Mouse (Mus musculus) MEL (cell line): Measurements from ENCODE around the gene AF067061.
"Not testable (repeated sequence)": the region's sequence is repeated elsewhere in the genome, so short reads cannot be mapped to it uniquely, and the experiment has no call there.

Experiments
- CTCF ChIP-seq, 3 experiments: IDR thresholded peaks in 2 of 3; conservative IDR thresholded peaks in 1 of 3; 2 replicates each; pipeline ENCODE4 v1.5.1; 2011 to 2012; ENCODE audit warnings: low read length in 3 of 3, low read depth in 2 of 3, mild to moderate bottlenecking in 2 of 3, improper control_type of control experiment in 1 of 3, inconsistent platforms in 1 of 3, mixed read lengths in 1 of 3, moderate library complexity in 1 of 3; ENCODE audit not compliant: control insufficient read depth in 1 of 3, insufficient read depth in 1 of 3, poor library complexity in 1 of 3, severe bottlenecking in 1 of 3
- EP300 ChIP-seq, 2 experiments: IDR thresholded peaks; 2 replicates each; pipeline ENCODE4 v1.6.1; 2011; ENCODE audit warnings: improper control_type of control experiment in 2 of 2, low read length in 2 of 2, low read depth in 1 of 2, mild to moderate bottlenecking in 1 of 2
- KAT2A ChIP-seq: conservative IDR thresholded peaks from 2 replicates; pipeline ENCODE4 v1.6.1; 2012; ENCODE audit warnings: low read depth, low read length, improper control_type of control experiment, inconsistent platforms
- MXI1 ChIP-seq: IDR thresholded peaks from 2 replicates; pipeline ENCODE4 v1.6.1; 2011; ENCODE audit warnings: mild to moderate bottlenecking, low read depth, low read length, improper control_type of control experiment
- POLR2A ChIP-seq, 2 experiments: IDR thresholded peaks; 2 replicates each; pipeline ENCODE4 v1.6.1; 2011 to 2012; ENCODE audit warnings: low read length in 2 of 2, mild to moderate bottlenecking in 2 of 2, control low read depth in 1 of 2, improper control_type of control experiment in 1 of 2, low read depth in 1 of 2, moderate library complexity in 1 of 2; ENCODE audit not compliant: control insufficient read depth in 1 of 2, insufficient read depth in 1 of 2, poor library complexity in 1 of 2
- RCOR1 ChIP-seq: IDR thresholded peaks from 2 replicates; pipeline ENCODE4 v1.6.1; 2012; ENCODE audit warnings: low read depth, mild to moderate bottlenecking, inconsistent platforms, low read length, improper control_type of control experiment
- TCF12 ChIP-seq: IDR thresholded peaks from 2 replicates; pipeline ENCODE4 v1.6.1; 2014; ENCODE audit warnings: low read depth, mild to moderate bottlenecking, inconsistent platforms, low read length, improper control_type of control experiment, moderate library complexity
- UBTF ChIP-seq: IDR thresholded peaks from 2 replicates; pipeline ENCODE4 v1.6.1; 2012; ENCODE audit warnings: low read depth, mild to moderate bottlenecking, inconsistent platforms, low read length, improper control_type of control experiment, moderate library complexity, borderline replicate concordance; ENCODE audit not compliant: insufficient read depth

DNA sequence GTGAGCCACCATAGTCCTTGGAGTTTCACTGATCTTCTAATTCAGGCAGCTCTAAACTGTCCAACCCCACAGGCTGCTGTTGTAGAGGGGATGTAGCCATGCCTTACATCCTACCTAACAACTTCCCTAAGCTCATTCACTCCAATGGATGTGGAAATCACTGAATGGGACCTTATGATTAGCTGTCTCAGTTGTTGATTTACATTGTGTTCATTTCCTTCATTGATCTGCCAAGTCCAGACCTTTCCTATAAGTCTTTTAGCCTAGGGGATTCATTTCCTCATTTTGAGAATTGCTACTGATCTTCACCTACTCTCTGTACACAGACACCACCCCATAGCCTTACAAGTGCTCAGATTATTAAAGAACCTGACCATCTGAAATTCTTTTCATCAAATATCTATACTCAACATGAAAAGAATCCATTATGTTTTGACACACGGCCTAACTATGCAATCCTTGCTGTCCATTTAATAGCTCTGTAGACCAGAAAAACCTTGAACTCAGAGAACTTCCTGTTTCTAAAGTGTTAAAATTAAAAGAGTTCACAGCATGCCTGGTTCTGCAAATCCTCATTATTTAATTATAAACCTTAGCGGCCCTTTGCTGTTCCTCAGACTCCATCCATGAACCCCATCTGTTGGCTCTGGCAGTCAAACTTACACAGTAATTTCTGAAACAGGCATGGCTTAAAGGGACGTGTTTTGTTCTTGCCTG lies 11.5 kb upstream of the AF067061 start:
- not testable (repeated sequence) for TF ChIP-seq KAT2A; EP300 (IDR thresholded peaks at IDR 0.05; ENCODE audit: low read depth in 1 of 2, low read length in 2 of 2); POLR2A (IDR thresholded peaks at IDR 0.05; ENCODE audit: control insufficient read depth in 1 of 2, insufficient read depth in 1 of 2, low read depth in 1 of 2, low read length in 2 of 2, poor library complexity in 1 of 2); CTCF (IDR thresholded peaks at IDR 0.05 in 2 of 3, conservative IDR thresholded peaks at IDR 0.05 in 1 of 3; ENCODE audit: control insufficient read depth in 1 of 3, insufficient read depth in 1 of 3, low read depth in 2 of 3, low read length in 3 of 3, poor library complexity in 1 of 3, severe bottlenecking in 1 of 3); MXI1; TCF12; UBTF; RCOR1
